Mouse (Mus musculus) lung, embryonic 16.5 days (tissue): ENCODE measurements around the gene Aasdh. TPM values are rescaled to one million over a fixed set of nuclear protein-coding genes. Genes with fewer than 3 reads are reported as not detected.
A peak's percentile ranks its signal among the peaks of the same experiment; 100 is the strongest.

ENCODE experiments used
- ATAC-seq: fragments of 200-750 bp; cut with Nextera tagmentation; 2 replicates; pipeline ENCODE4 v1.8.0; 2017; ENCODE audit warnings: low read depth, mild to moderate bottlenecking, moderate library complexity
- H3K27ac ChIP-seq: fragments of 300-500 bp; sonication (generic); 2 replicates; pipeline ENCODE4 v1.5.1; 2014; ENCODE audit warnings: mild to moderate bottlenecking, control low read depth, low read length
- H3K27me3 ChIP-seq: fragments of 300-500 bp; sonication (generic); 2 replicates; pipeline ENCODE4 v1.6.1; 2014; ENCODE audit warnings: low read depth, low read length, mixed read lengths; ENCODE audit not compliant: control insufficient read depth, insufficient read depth
- H3K36me3 ChIP-seq: fragments of 300-500 bp; sonication (generic); 2 replicates; pipeline ENCODE4 v1.6.1; 2014; ENCODE audit warnings: low read length; ENCODE audit not compliant: control insufficient read depth, insufficient read depth
- H3K4me1 ChIP-seq: fragments of 300-500 bp; sonication (generic); replicated peaks from 2 replicates; pipeline ENCODE4 v1.6.1; 2014; ENCODE audit warnings: low read length, mixed read lengths; ENCODE audit not compliant: control insufficient read depth, insufficient read depth
- H3K4me2 ChIP-seq: fragments of 300-500 bp; sonication (generic); 2 replicates; pipeline ENCODE4 v1.6.1; 2014; ENCODE audit warnings: low read depth, low read length, control low read depth
- H3K4me3 ChIP-seq: fragments of 300-500 bp; sonication (generic); 2 replicates; pipeline ENCODE4 v1.5.1; 2014; ENCODE audit warnings: mild to moderate bottlenecking, low read length, control low read depth
- H3K9ac ChIP-seq: fragments of 300-500 bp; sonication (generic); 2 replicates; pipeline ENCODE4 v1.6.1; 2014; ENCODE audit warnings: low read length, control low read depth
- H3K9me3 ChIP-seq: fragments of 300-500 bp; sonication (generic); 2 replicates; pipeline ENCODE4 v1.6.1; 2016; ENCODE audit warnings: low read length; ENCODE audit not compliant: control insufficient read depth
- WGBS: fragments of 180-500 bp; shearing (Covaris S2); extraction: QIAGEN DNeasy Blood & Tissue Kit; methylation state at CpG from one replicate; pipeline ENCODE4 v1.1.7; 2014; 5-methylcytosine and 5-hydroxymethylcytosine counted together
- polyA plus RNA-seq: library from polyadenylated mRNA; unstranded; fragments of >200 nt; fragmentation: Nextera tagmentation; extraction: Ambion mirVana; gene quantifications from 2 replicates; pipeline ENCODE4 v1.2.1, GENCODE M21; 2015

The Aasdh gene
- polyA plus RNA-seq = 18.6 and 21.9 TPM in 2 replicates

- peak within 1 kb of the TSS; percentile 93 for H3K9ac ChIP-seq
- under 1% methylated on average over 47 of the region's 47 CpGs for WGBS
- peak; percentile 100 for ATAC-seq
- H3K4me1 ChIP-seq = peaks cover 2% of the 10 kb centered on the region; the same call in 1 of the 2 replicates
- H3K9me3 ChIP-seq = no peaks in the 10 kb centered on the region
- H3K4me2 ChIP-seq = peak within 1 kb of the TSS; percentile 81
- H3K36me3 ChIP-seq = 0 out of 2 replicates have a peak, but pooled peaks cover 2% of the 10 kb centered on the region
- no peaks in the 10 kb centered on the region for H3K27me3 ChIP-seq
- peak within 1 kb of the TSS; percentile 83 for H3K4me3 ChIP-seq
- peak within 1 kb of the TSS; percentile 93 for H3K27ac ChIP-seq
Observed at GRCm38 (mm10) chr5:76905405-76906154, at the start of gene Aasdh. TSS of gene Aasdh (minus strand) at chr5:76905514.

GRCm38 (mm10) chr5:76954271-76954900 lies 49.1 kb upstream of the Aasdh start:
- no peak overlapping the region for H3K27ac ChIP-seq
- ATAC-seq = no peak
- peaks cover 17% of the 10 kb centered on the region for H3K36me3 ChIP-seq
- no peaks in the 10 kb centered on the region for H3K27me3 ChIP-seq
- H3K9me3 ChIP-seq = no peaks in the 10 kb centered on the region
- WGBS = 77% methylated on average over 6 of the region's 6 CpGs
- H3K9ac ChIP-seq = no peak overlapping the region
- H3K4me3 ChIP-seq = no peak overlapping the region
- no peak overlapping the region for H3K4me2 ChIP-seq
- peaks cover 23% of the 10 kb centered on the region for H3K4me1 ChIP-seq

GRCm38 (mm10) chr5:76953794-76954193 lies 48.5 kb upstream of the Aasdh start:
- WGBS = 77% methylated on average over 3 of the region's 3 CpGs
- H3K27ac ChIP-seq = no peak overlapping the region; the same call in 1 of the 2 replicates
- no peaks in the 10 kb centered on the region for H3K27me3 ChIP-seq
- ATAC-seq = no peak
- H3K4me1 ChIP-seq = peaks cover 23% of the 10 kb centered on the region
- no peak overlapping the region for H3K4me2 ChIP-seq
- no peaks in the 10 kb centered on the region for H3K9me3 ChIP-seq
- no peak overlapping the region for H3K4me3 ChIP-seq
- no peak overlapping the region for H3K9ac ChIP-seq
- H3K36me3 ChIP-seq = peaks cover 15% of the 10 kb centered on the region

- Histone ChIP-seq H3K9me3 (no peaks in the 10 kb centered on the region), H3K4me1 (peaks cover 32% of the 10 kb centered on the region), H3K27ac (peak overlapping the region; percentile 95), H3K27me3 (no peaks in the 10 kb centered on the region), H3K4me2 (peak overlapping the region; percentile 88), H3K36me3 (peaks cover 7% of the 10 kb centered on the region), H3K9ac (peak overlapping the region; percentile 88), H3K4me3 (peak overlapping the region; percentile 93)
- no peak for ATAC-seq
- whole genome bisulfite sequencing = 9% methylated on average over 7 of the region's 7 CpGs
Observed at GRCm38 (mm10) chr5:76952112-76953040, 47.1 kb upstream of the Aasdh start.

- under 1% methylated on average over 81 of the region's 81 CpGs for WGBS
- H3K36me3 ChIP-seq = 0 out of 2 replicates have a peak, but pooled peaks cover 3% of the 10 kb centered on the region
- no peaks in the 10 kb centered on the region for H3K9me3 ChIP-seq
- H3K4me2 ChIP-seq = peak within 1 kb of the TSS; percentile 88
- H3K4me3 ChIP-seq = peak within 1 kb of the TSS; percentile 93
- H3K4me1 ChIP-seq = peaks cover 34% of the 10 kb centered on the region
- peak within 1 kb of the TSS; percentile 88 for H3K9ac ChIP-seq
- no peaks in the 10 kb centered on the region for H3K27me3 ChIP-seq
- H3K27ac ChIP-seq = peak within 1 kb of the TSS; percentile 95
- ATAC-seq = peak; percentile 98
Observed at GRCm38 (mm10) chr5:76951106-76952027, 46.1 kb upstream of the Aasdh start, which contains the start of the genes Paics and Ppat. TSS of gene Paics (plus strand) at chr5:76951307. TSS of gene Ppat (minus strand) at chr5:76951578.

GRCm38 (mm10) chr5:76950343-76951105 lies 45.2 kb upstream of the Aasdh start:
- 0 out of 2 replicates have a peak, but pooled peaks cover 3% of the 10 kb centered on the region for H3K36me3 ChIP-seq
- peak overlapping the region; percentile 88 for H3K4me2 ChIP-seq
- H3K9ac ChIP-seq = peak overlapping the region; percentile 79
- WGBS = under 1% methylated on average over 24 of the region's 24 CpGs
- H3K27me3 ChIP-seq = no peaks in the 10 kb centered on the region
- H3K4me1 ChIP-seq = peaks cover 34% of the 10 kb centered on the region
- peak; percentile 28; the same call in 1 of the 2 replicates for ATAC-seq
- H3K9me3 ChIP-seq = no peaks in the 10 kb centered on the region
- H3K27ac ChIP-seq = peak overlapping the region; percentile 95
- H3K4me3 ChIP-seq = peak overlapping the region; percentile 93

- Histone ChIP-seq H3K27ac (0 out of 2 replicates have a peak overlapping the region, but pooled peaks have one; percentile 12), H3K4me1 (peaks cover 25% of the 10 kb centered on the region), H3K9me3 (no peaks in the 10 kb centered on the region), H3K9ac (peak overlapping the region; percentile 28; the same call in 1 of the 2 replicates), H3K36me3 (0 out of 2 replicates have a peak, but pooled peaks cover 3% of the 10 kb centered on the region), H3K4me3 (no peak overlapping the region), H3K4me2 (no peak overlapping the region), H3K27me3 (no peaks in the 10 kb centered on the region)
- ATAC-seq = no peak
- 77% methylated on average over 4 of the region's 4 CpGs for WGBS
Observed at GRCm38 (mm10) chr5:76947758-76948157, 42.4 kb upstream of the Aasdh start.
